Mouse (Mus musculus) kidney, adult 2 months (tissue): ENCODE results near the gene Gemin6. TPM values are rescaled to one million over a fixed set of nuclear protein-coding genes. Genes with fewer than 3 reads are reported as not detected.
"Not testable (repeated sequence)": the region's sequence is repeated elsewhere in the genome, so short reads cannot be mapped to it uniquely, and the experiment has no call there.

Experiments used
- DNase-seq: peaks from one replicate; pipeline ENCODE4 v3.0.0; 2021
- H3K27ac ChIP-seq: fragments of 200-500 bp; 2 replicates; pipeline ENCODE4 v1.5.1; 2012; ENCODE audit warnings: low read depth, low read length, control low read depth, inconsistent platforms; ENCODE audit not compliant: insufficient read depth
- H3K27me3 ChIP-seq: fragments of 200-500 bp; replicated peaks from 2 replicates; pipeline ENCODE4 v1.6.1; 2012; ENCODE audit warnings: mild to moderate bottlenecking, moderate library complexity, low read length, inconsistent platforms; ENCODE audit not compliant: control insufficient read depth, insufficient read depth
- H3K36me3 ChIP-seq: fragments of 200-500 bp; 2 replicates; pipeline ENCODE4 v1.6.1; 2012; ENCODE audit warnings: mild to moderate bottlenecking, moderate library complexity, low read length, inconsistent platforms; ENCODE audit not compliant: control insufficient read depth, insufficient read depth
- H3K4me1 ChIP-seq: fragments of 200-500 bp; 2 replicates; pipeline ENCODE4 v1.6.1; 2011; ENCODE audit warnings: low read length; ENCODE audit not compliant: control insufficient read depth, insufficient read depth
- H3K4me3 ChIP-seq: fragments of 200-500 bp; 2 replicates; pipeline ENCODE4 v1.5.1; 2011; ENCODE audit warnings: mild to moderate bottlenecking, low read depth, low read length, control low read depth; ENCODE audit not compliant: insufficient read depth
- CTCF ChIP-seq: fragments of 200-500 bp; conservative IDR thresholded peaks from 2 replicates; pipeline ENCODE4 v1.5.1; 2011; ENCODE audit warnings: low read depth, mild to moderate bottlenecking, control low read depth, low read length, moderate library complexity, mixed read lengths; ENCODE audit not compliant: insufficient read depth, insufficient read length
- POLR2A ChIP-seq: fragments of 200-500 bp; IDR thresholded peaks from one replicate; pipeline ENCODE4 v1.6.1; 2011; ENCODE audit warnings: low read depth, low read length, control low read depth
- WGBS: fragments of 180-500 bp; shearing (Covaris S2); methylation state at CpG from one replicate; pipeline ENCODE4 v1.1.7; 2018; 5-methylcytosine and 5-hydroxymethylcytosine counted together
- polyA plus RNA-seq: library from polyadenylated mRNA; depleted of rRNA; stranded (reverse); fragments of >200 nt; gene quantifications from 2 replicates; pipeline ENCODE4 v1.2.3, GENCODE M21; 2012; rRNA removed

Gemin6 gene
- 2.5 and 2.9 TPM in 2 replicates for polyA plus RNA-seq

GRCm38 (mm10) chr17:80224326-80225116 lies at the start of gene Gemin6:
Gemin6 (plus strand) TSS chr17:80224441.
- Histone ChIP-seq H3K4me1 (peaks cover 2% of the 10 kb centered on the region; the same call in 1 of the 2 replicates), H3K36me3 (no peaks in the 10 kb centered on the region), H3K27ac (peak within 1 kb of the TSS; percentile 72; the same call in 1 of the 2 replicates), H3K27me3 (no peaks in the 10 kb centered on the region), H3K4me3 (peak within 1 kb of the TSS; percentile 56)
- TF ChIP-seq CTCF (no peak), POLR2A (no peak)
- peak; percentile 93 for DNase-seq
- under 1% methylated on average over 33 of the region's 33 CpGs for WGBS

- no peaks in the 10 kb centered on the region for H3K27me3 ChIP-seq
- H3K27ac ChIP-seq: no peak overlapping the region
- DNase-seq: no peak
- no peak overlapping the region for H3K4me3 ChIP-seq
- WGBS: 54% methylated on average over 19 of the region's 19 CpGs
- TF ChIP-seq POLR2A: no peak
- H3K36me3 ChIP-seq: no peaks in the 10 kb centered on the region
- no peaks in the 10 kb centered on the region for H3K4me1 ChIP-seq
Observed at GRCm38 (mm10) chr17:80174699-80175385, 49.4 kb upstream of the Gemin6 start.

GRCm38 (mm10) chr17:80175386-80175739 lies 48.9 kb upstream of the Gemin6 start:
- Histone ChIP-seq H3K4me3 (no peak overlapping the region), H3K27me3 (no peaks in the 10 kb centered on the region), H3K27ac (no peak overlapping the region), H3K36me3 (no peaks in the 10 kb centered on the region), H3K4me1 (no peaks in the 10 kb centered on the region)
- no peak for DNase-seq
- WGBS: 80% methylated on average over 4 of the region's 4 CpGs
- TF ChIP-seq POLR2A (no peak), CTCF (no peak)

- TF ChIP-seq CTCF (no peak), POLR2A (no peak)
Observed at GRCm38 (mm10) chr17:80175966-80176365, 48.3 kb upstream of the Gemin6 start.

GRCm38 (mm10) chr17:80178846-80179245 lies 45.4 kb upstream of the Gemin6 start:
- DNase-seq, H3K36me3 ChIP-seq, H3K27me3 ChIP-seq, H3K4me1 ChIP-seq, H3K4me3 ChIP-seq, H3K27ac ChIP-seq: not testable (repeated sequence)
- WGBS: 94% methylated on average over 3 of the region's 3 CpGs

More at GRCm38 (mm10) chr17:80175966-80176365, 48.3 kb upstream of the Gemin6 start:
- 70% methylated on average over 3 of the region's 3 CpGs for WGBS
- no peaks in the 10 kb centered on the region for H3K27me3 ChIP-seq
- no peak for DNase-seq
- H3K4me1 ChIP-seq: no peaks in the 10 kb centered on the region
- no peak overlapping the region for H3K4me3 ChIP-seq
- no peaks in the 10 kb centered on the region for H3K36me3 ChIP-seq
- H3K27ac ChIP-seq: no peak overlapping the region

- Histone ChIP-seq H3K4me3 (no peak overlapping the region), H3K27me3 (no peaks in the 10 kb centered on the region), H3K36me3 (0 out of 2 replicates have a peak, but pooled peaks cover 1% of the 10 kb centered on the region), H3K4me1 (no peaks in the 10 kb centered on the region), H3K27ac (no peak overlapping the region)
- peak; percentile 92 for TF ChIP-seq CTCF
- no peak for TF ChIP-seq POLR2A
- DNase-seq: peak; percentile 84
- under 1% methylated on average over 6 of the region's 6 CpGs for WGBS
Observed at GRCm38 (mm10) chr17:80179959-80180358, 44.3 kb upstream of the Gemin6 start.

GRCm38 (mm10) chr17:80180468-80180867 lies 43.8 kb upstream of the Gemin6 start:
- DNase-seq: no peak
- no peak overlapping the region for H3K27ac ChIP-seq
- no peaks in the 10 kb centered on the region for H3K27me3 ChIP-seq
- H3K4me1 ChIP-seq: no peaks in the 10 kb centered on the region
- TF ChIP-seq POLR2A (no peak), CTCF (no peak)
- 0 out of 2 replicates have a peak, but pooled peaks cover 1% of the 10 kb centered on the region for H3K36me3 ChIP-seq
- no peak overlapping the region for H3K4me3 ChIP-seq
